Mouse (Mus musculus) lung, embryonic 14.5 days (tissue): ENCODE results near the gene Cntd1. TPM values are rescaled to one million over a fixed set of nuclear protein-coding genes. Genes with fewer than 3 reads are reported as not detected.
"Not testable (repeated sequence)": the region's sequence is repeated elsewhere in the genome, so short reads cannot be mapped to it uniquely, and the experiment has no call there.

Experiments
- ATAC-seq: fragments of 200-750 bp; cut with Nextera tagmentation; 2 replicates; pipeline ENCODE4 v1.8.0; 2017; ENCODE audit warnings: mild to moderate bottlenecking, moderate TSS enrichment, moderate library complexity; ENCODE audit not compliant: insufficient read depth
- DNase-seq: peaks from one replicate; pipeline ENCODE4 v3.0.0-alpha.2; 2015
- H3K27ac ChIP-seq: fragments of 300-500 bp; sonication (generic); 2 replicates; pipeline ENCODE4 v1.5.1; 2014; ENCODE audit warnings: low read depth, mild to moderate bottlenecking, moderate library complexity
- H3K27me3 ChIP-seq: fragments of 300-500 bp; sonication (generic); 2 replicates; pipeline ENCODE4 v1.6.1; 2014; ENCODE audit warnings: low read length, control low read depth; ENCODE audit not compliant: insufficient read depth
- H3K36me3 ChIP-seq: fragments of 300-500 bp; sonication (generic); 2 replicates; pipeline ENCODE4 v1.6.1; 2014; ENCODE audit warnings: control low read depth; ENCODE audit not compliant: insufficient read depth
- H3K4me1 ChIP-seq: fragments of 300-500 bp; sonication (generic); 2 replicates; pipeline ENCODE4 v1.6.1; 2014; ENCODE audit warnings: antibody characterized with exemption, control low read depth; ENCODE audit not compliant: insufficient read depth
- H3K4me2 ChIP-seq: fragments of 300-500 bp; sonication (generic); 2 replicates; pipeline ENCODE4 v1.6.1; 2014; ENCODE audit warnings: mild to moderate bottlenecking
- H3K4me3 ChIP-seq: fragments of 300-500 bp; sonication (generic); 2 replicates; pipeline ENCODE4 v1.5.1; 2014; ENCODE audit warnings: low read depth, low read length
- H3K9ac ChIP-seq: fragments of 300-500 bp; sonication (generic); 2 replicates; pipeline ENCODE4 v1.6.1; 2014
- H3K9me3 ChIP-seq: fragments of 300-500 bp; sonication (generic); 2 replicates; pipeline ENCODE4 v1.6.1; 2016; ENCODE audit warnings: low read depth, low read length, control low read depth
- CTCF ChIP-seq: IDR thresholded peaks from 2 replicates; pipeline ENCODE4 v1.5.1; 2016; ENCODE audit warnings: antibody characterized with exemption, low read depth
- WGBS: fragments of 180-500 bp; shearing (Covaris S2); extraction: QIAGEN DNeasy Blood & Tissue Kit; methylation state at CpG from one replicate; pipeline ENCODE4 v1.1.7; 2014; 5-methylcytosine and 5-hydroxymethylcytosine counted together
- polyA plus RNA-seq: library from polyadenylated mRNA; unstranded; fragments of >200 nt; fragmentation: Nextera tagmentation; extraction: Ambion mirVana; gene quantifications from 2 replicates; pipeline ENCODE4 v1.2.1, GENCODE M21; 2014

The Cntd1 gene
- polyA plus RNA-seq, 1 experiment from 2014 or later, result 1.0 TPM

DNA sequence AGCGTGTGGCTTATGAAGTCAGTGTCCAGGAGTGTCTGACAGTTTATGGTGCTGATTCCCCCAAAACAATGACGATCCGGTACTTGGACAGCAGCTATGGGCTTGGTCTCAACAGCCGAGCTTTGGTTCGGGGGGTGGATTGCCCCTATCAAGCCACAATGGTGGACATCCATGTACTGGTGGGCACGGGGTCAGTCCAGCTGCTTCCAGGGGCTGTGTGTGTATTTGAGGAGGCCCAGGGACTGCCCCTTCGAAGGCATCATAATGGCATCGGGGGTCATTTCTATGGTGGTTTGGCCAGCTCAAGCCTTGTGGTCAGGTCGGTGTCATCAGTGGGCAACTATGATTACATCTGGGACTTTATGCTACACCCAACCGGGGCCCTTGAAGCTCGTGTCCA lies 47.3 kb downstream of the Cntd1 start:
- no peaks in the 10 kb centered on the region for H3K9me3 ChIP-seq
- no peak for TF ChIP-seq CTCF
- peaks cover 56% of the 10 kb centered on the region for H3K36me3 ChIP-seq
- no peaks in the 10 kb centered on the region for H3K27me3 ChIP-seq
- H3K4me2 ChIP-seq, result no peak overlapping the region
- no peak overlapping the region for H3K27ac ChIP-seq
- H3K4me3 ChIP-seq, result no peak overlapping the region
- ATAC-seq, result no peak
- DNase-seq, result no peak
- 82% methylated on average over 11 of the region's 11 CpGs for WGBS
- H3K9ac ChIP-seq, result no peak overlapping the region
- H3K4me1 ChIP-seq, result no peaks in the 10 kb centered on the region

DNA sequence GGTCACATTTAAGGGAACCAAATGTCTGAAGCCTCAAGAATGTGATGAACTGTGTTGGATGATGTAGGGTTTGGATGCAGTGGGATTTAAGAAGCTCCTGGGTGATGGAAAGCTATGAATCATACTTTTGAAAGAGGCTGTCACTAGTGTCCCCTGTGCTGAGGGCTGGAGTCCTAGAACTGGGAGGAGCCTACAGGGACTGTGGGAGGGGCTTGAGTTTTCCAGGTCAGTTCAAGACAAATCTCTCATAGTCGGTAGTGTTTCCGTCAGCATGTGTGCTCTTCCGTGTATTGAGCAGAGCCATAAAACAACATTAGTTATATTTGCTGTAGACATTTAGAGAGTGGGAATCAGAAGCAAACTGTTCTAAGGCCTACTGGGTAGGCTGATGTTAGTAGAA lies 48.5 kb downstream of the Cntd1 start:
- Histone ChIP-seq H3K27me3 (no peaks in the 10 kb centered on the region), H3K4me1 (no peaks in the 10 kb centered on the region), H3K4me3 (no peak overlapping the region), H3K27ac (no peak overlapping the region), H3K36me3 (peaks cover 44% of the 10 kb centered on the region), H3K9ac (no peak overlapping the region), H3K9me3 (no peaks in the 10 kb centered on the region), H3K4me2 (no peak overlapping the region)
- no peak for ATAC-seq
- 46% methylated on average over 3 of the region's 3 CpGs for WGBS
- TF ChIP-seq CTCF, result no peak
- DNase-seq, result no peak

GRCm38 (mm10) chr11:101328941-101329635 lies 50.3 kb downstream of the Cntd1 start:
- H3K9ac ChIP-seq, result no peak overlapping the region
- no peaks in the 10 kb centered on the region for H3K27me3 ChIP-seq
- no peak for DNase-seq
- H3K4me2 ChIP-seq, result no peak overlapping the region
- H3K4me1 ChIP-seq, result no peaks in the 10 kb centered on the region
- H3K9me3 ChIP-seq, result no peaks in the 10 kb centered on the region
- WGBS, result 78% methylated on average over 6 of the region's 6 CpGs
- no peak overlapping the region for H3K4me3 ChIP-seq
- H3K27ac ChIP-seq, result no peak overlapping the region
- no peak for ATAC-seq
- peaks cover 27% of the 10 kb centered on the region for H3K36me3 ChIP-seq
- TF ChIP-seq CTCF, result no peak

GRCm38 (mm10) chr11:101330371-101330924 lies 51.6 kb downstream of the Cntd1 start, which contains the start of gene Aoc3:
Gene Aoc3 (plus strand): TSS chr11:101330605.
- 64% methylated on average over 7 of the region's 7 CpGs for WGBS
- DNase-seq, result no peak
- H3K4me3 ChIP-seq, result no peak within 1 kb of the TSS
- ATAC-seq, result no peak
- H3K4me1 ChIP-seq, result no peaks in the 10 kb centered on the region
- 0 out of 2 replicates have a peak within 1 kb of the TSS, but pooled peaks have one; percentile 8 for H3K27ac ChIP-seq
- peaks cover 13% of the 10 kb centered on the region; the same call in 1 of the 2 replicates for H3K36me3 ChIP-seq
- TF ChIP-seq CTCF, result no peak
- H3K4me2 ChIP-seq, result no peak within 1 kb of the TSS
- H3K9me3 ChIP-seq, result no peaks in the 10 kb centered on the region
- no peaks in the 10 kb centered on the region for H3K27me3 ChIP-seq
- no peak within 1 kb of the TSS for H3K9ac ChIP-seq

GRCm38 (mm10) chr11:101330961-101331360 lies 52.1 kb downstream of the Cntd1 start:
- H3K27ac ChIP-seq, result 0 out of 2 replicates have a peak overlapping the region, but pooled peaks have one; percentile 8
- not testable (repeated sequence) for H3K9me3 ChIP-seq, H3K4me3 ChIP-seq, H3K27me3 ChIP-seq, H3K9ac ChIP-seq, H3K4me1 ChIP-seq, ATAC-seq, H3K4me2 ChIP-seq, H3K36me3 ChIP-seq, DNase-seq
- 63% methylated on average over 6 of the region's 6 CpGs for WGBS

DNA sequence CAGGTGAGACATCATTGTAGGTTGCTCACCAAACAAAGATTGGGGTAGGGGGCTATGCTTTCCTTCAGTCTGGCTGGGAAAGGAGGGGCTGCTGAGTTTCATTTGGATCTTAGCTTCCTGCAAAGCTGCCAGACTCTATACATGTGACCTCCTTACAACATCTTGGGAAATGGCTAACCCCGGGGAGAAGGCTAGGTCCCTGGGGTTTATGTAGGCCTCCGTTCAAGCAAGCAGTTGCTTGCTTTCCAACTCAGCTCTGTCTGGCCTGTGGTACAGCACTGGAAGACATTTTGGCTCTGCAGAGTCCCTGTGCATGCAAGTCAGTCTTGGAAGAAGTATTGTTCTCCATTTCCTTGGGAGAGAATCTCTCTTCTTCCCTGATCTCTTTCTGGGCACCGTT lies 53.7 kb downstream of the Cntd1 start:
- WGBS, result 80% methylated on average over 3 of the region's 3 CpGs
- Histone ChIP-seq H3K9ac (no peak overlapping the region), H3K9me3 (no peaks in the 10 kb centered on the region), H3K4me1 (peaks cover 1% of the 10 kb centered on the region), H3K4me2 (no peak overlapping the region), H3K4me3 (no peak overlapping the region), H3K27ac (no peak overlapping the region), H3K36me3 (0 out of 2 replicates have a peak, but pooled peaks cover 4% of the 10 kb centered on the region), H3K27me3 (no peaks in the 10 kb centered on the region)
- TF ChIP-seq CTCF, result no peak
- ATAC-seq (no peak), DNase-seq (no peak)

- ATAC-seq (no peak), DNase-seq (no peak)
- WGBS, result 37% methylated on average over 10 of the region's 10 CpGs
- no peak for TF ChIP-seq CTCF
- no peak overlapping the region for H3K9ac ChIP-seq
- no peaks in the 10 kb centered on the region for H3K27me3 ChIP-seq
- H3K36me3 ChIP-seq, result 0 out of 2 replicates have a peak, but pooled peaks cover under 1% of the 10 kb centered on the region
- peaks cover 6% of the 10 kb centered on the region for H3K4me1 ChIP-seq
- no peak overlapping the region for H3K4me2 ChIP-seq
- H3K27ac ChIP-seq, result no peak overlapping the region
- H3K9me3 ChIP-seq, result no peaks in the 10 kb centered on the region
- no peak overlapping the region for H3K4me3 ChIP-seq
These were observed 55.2 kb downstream of the Cntd1 start for GRCm38 (mm10) chr11:101334023-101334422.
